Mouse (Mus musculus) hindbrain, embryonic 13.5 days (tissue): ENCODE measurements around the gene Tm6sf2. TPM values are rescaled to one million over a fixed set of nuclear protein-coding genes. Genes with fewer than 3 reads are reported as not detected.
A peak's percentile ranks its signal among the peaks of the same experiment; 100 is the strongest.
"Not testable (repeated sequence)": the region's sequence is repeated elsewhere in the genome, so short reads cannot be mapped to it uniquely, and the experiment has no call there.

ENCODE experiments used
- ATAC-seq: fragments of 200-750 bp; cut with Nextera tagmentation; 2 replicates; pipeline ENCODE4 v1.8.0; 2017; ENCODE audit warnings: moderate TSS enrichment; ENCODE audit not compliant: low FRiP score
- H3K27ac ChIP-seq: fragments of 300-500 bp; sonication (generic); 2 replicates; pipeline ENCODE4 v1.5.1; 2015; ENCODE audit warnings: inconsistent platforms, mild to moderate bottlenecking, moderate library complexity
- H3K27me3 ChIP-seq: fragments of 300-500 bp; sonication (generic); 2 replicates; pipeline ENCODE4 v1.6.1; 2015; ENCODE audit warnings: mild to moderate bottlenecking, inconsistent platforms
- H3K36me3 ChIP-seq: fragments of 300-500 bp; sonication (generic); 2 replicates; pipeline ENCODE4 v1.6.1; 2015; ENCODE audit warnings: mild to moderate bottlenecking, inconsistent platforms
- H3K4me1 ChIP-seq: fragments of 300-500 bp; sonication (generic); replicated peaks from 2 replicates; pipeline ENCODE4 v1.6.1; 2015; ENCODE audit warnings: inconsistent platforms
- H3K4me2 ChIP-seq: fragments of 300-500 bp; sonication (generic); 2 replicates; pipeline ENCODE4 v1.6.1; 2015; ENCODE audit warnings: inconsistent platforms, mild to moderate bottlenecking, moderate library complexity
- H3K4me3 ChIP-seq: fragments of 300-500 bp; sonication (generic); 2 replicates; pipeline ENCODE4 v1.5.1; 2015; ENCODE audit warnings: mild to moderate bottlenecking, inconsistent platforms
- H3K9ac ChIP-seq: fragments of 300-500 bp; sonication (generic); 2 replicates; pipeline ENCODE4 v1.6.1; 2015; ENCODE audit warnings: mild to moderate bottlenecking, inconsistent platforms
- H3K9me3 ChIP-seq: fragments of 300-500 bp; sonication (generic); 2 replicates; pipeline ENCODE4 v1.6.1; 2016; ENCODE audit warnings: inconsistent platforms
- WGBS: fragments of 180-500 bp; shearing (Covaris S2); methylation state at CpG from one replicate; pipeline ENCODE4 v1.1.7; 2015; 5-methylcytosine and 5-hydroxymethylcytosine counted together
- polyA plus RNA-seq: library from polyadenylated mRNA; unstranded; fragments of >200 nt; fragmentation: Nextera tagmentation; extraction: Ambion mirVana; gene quantifications from 2 replicates; pipeline ENCODE4 v1.2.1, GENCODE M21; 2015

Gene Tm6sf2
- polyA plus RNA-seq, result 1.9 TPM in 2 replicates

GRCm38 (mm10) chr8:70072441-70073069, at the start of gene Tm6sf2:
TSS of gene Tm6sf2 (plus strand) at chr8:70072924.
- no peak within 1 kb of the TSS for H3K4me3 ChIP-seq
- WGBS, result 18% methylated on average over 20 of the region's 27 CpGs
- H3K36me3 ChIP-seq, result peaks cover 52% of the 10 kb centered on the region
- H3K9ac ChIP-seq, result 0 out of 2 replicates have a peak within 1 kb of the TSS, but pooled peaks have one; percentile 2
- peaks cover 11% of the 10 kb centered on the region; the same call in 1 of the 2 replicates for H3K27me3 ChIP-seq
- H3K4me2 ChIP-seq, result 0 out of 2 replicates have a peak within 1 kb of the TSS, but pooled peaks have one; percentile 17
- H3K9me3 ChIP-seq, result no peaks in the 10 kb centered on the region
- H3K27ac ChIP-seq, result no peak within 1 kb of the TSS
- peak; percentile 69 for ATAC-seq
- no peaks in the 10 kb centered on the region for H3K4me1 ChIP-seq

GRCm38 (mm10) chr8:70023596-70023995, 49.1 kb upstream of the Tm6sf2 start:
- 73% methylated on average over 8 of the region's 8 CpGs for WGBS
- ATAC-seq, result no peak

GRCm38 (mm10) chr8:70026151-70026550, 46.6 kb upstream of the Tm6sf2 start:
- no peak for ATAC-seq
- H3K27me3 ChIP-seq, result no peaks in the 10 kb centered on the region
- WGBS, result 95% methylated on average over 2 of the region's 2 CpGs
- H3K4me3 ChIP-seq, result no peak overlapping the region
- no peaks in the 10 kb centered on the region for H3K4me1 ChIP-seq
- H3K27ac ChIP-seq, result no peak overlapping the region
- no peaks in the 10 kb centered on the region for H3K9me3 ChIP-seq
- H3K36me3 ChIP-seq, result peaks cover 100% of the 10 kb centered on the region
- no peak overlapping the region for H3K9ac ChIP-seq
- no peak overlapping the region for H3K4me2 ChIP-seq

More at GRCm38 (mm10) chr8:70023596-70023995, 49.1 kb upstream of the Tm6sf2 start:
- H3K9ac ChIP-seq, result no peak overlapping the region
- no peak overlapping the region for H3K4me2 ChIP-seq
- no peak overlapping the region for H3K4me3 ChIP-seq
- H3K9me3 ChIP-seq, result no peaks in the 10 kb centered on the region
- no peaks in the 10 kb centered on the region for H3K4me1 ChIP-seq
- no peaks in the 10 kb centered on the region for H3K27me3 ChIP-seq
- peaks cover 100% of the 10 kb centered on the region for H3K36me3 ChIP-seq
- no peak overlapping the region for H3K27ac ChIP-seq

- H3K27me3 ChIP-seq, result no peaks in the 10 kb centered on the region
- WGBS, result 95% methylated on average over 1 of the region's 1 CpGs
- H3K4me2 ChIP-seq, result no peak overlapping the region
- H3K9me3 ChIP-seq, result no peaks in the 10 kb centered on the region
- ATAC-seq, result no peak
- no peak overlapping the region for H3K9ac ChIP-seq
- no peaks in the 10 kb centered on the region for H3K4me1 ChIP-seq
- no peak overlapping the region for H3K27ac ChIP-seq
- peaks cover 73% of the 10 kb centered on the region for H3K36me3 ChIP-seq
- H3K4me3 ChIP-seq, result no peak overlapping the region
Measured at GRCm38 (mm10) chr8:70030255-70030654, 42.5 kb upstream of the Tm6sf2 start.

GRCm38 (mm10) chr8:70037994-70038393, 34.7 kb upstream of the Tm6sf2 start:
- 100% methylated on average over 1 of the region's 1 CpGs for WGBS
- H3K4me3 ChIP-seq, result no peak overlapping the region
- H3K9me3 ChIP-seq, result no peaks in the 10 kb centered on the region
- no peaks in the 10 kb centered on the region for H3K27me3 ChIP-seq
- no peak overlapping the region for H3K4me2 ChIP-seq
- H3K9ac ChIP-seq, result no peak overlapping the region
- H3K36me3 ChIP-seq, result peaks cover 11% of the 10 kb centered on the region
- H3K27ac ChIP-seq, result no peak overlapping the region
- no peak for ATAC-seq
- H3K4me1 ChIP-seq, result peaks cover 29% of the 10 kb centered on the region

GRCm38 (mm10) chr8:70041885-70042546, 30.7 kb upstream of the Tm6sf2 start:
- peak overlapping the region; percentile 97 for H3K4me3 ChIP-seq
- no peaks in the 10 kb centered on the region for H3K9me3 ChIP-seq
- H3K27me3 ChIP-seq, result no peaks in the 10 kb centered on the region
- peak overlapping the region; percentile 99 for H3K9ac ChIP-seq
- peak; percentile 60 for ATAC-seq
- H3K27ac ChIP-seq, result peak overlapping the region; percentile 85
- H3K4me1 ChIP-seq, result peaks cover 45% of the 10 kb centered on the region
- peak overlapping the region; percentile 93 for H3K4me2 ChIP-seq
- 1% methylated on average over 47 of the region's 47 CpGs for WGBS
- H3K36me3 ChIP-seq, result peaks cover 3% of the 10 kb centered on the region

- Histone ChIP-seq H3K27ac (peak within 1 kb of the TSS; percentile 85), H3K27me3 (no peaks in the 10 kb centered on the region), H3K9me3 (no peaks in the 10 kb centered on the region), H3K36me3 (no peaks in the 10 kb centered on the region), H3K4me2 (peak within 1 kb of the TSS; percentile 93), H3K4me3 (peak within 1 kb of the TSS; percentile 97), H3K9ac (peak within 1 kb of the TSS; percentile 99), H3K4me1 (peaks cover 45% of the 10 kb centered on the region)
- WGBS, result under 1% methylated on average over 65 of the region's 65 CpGs
- peak; percentile 98 for ATAC-seq
Measured at GRCm38 (mm10) chr8:70042583-70043455, 29.9 kb upstream of the Tm6sf2 start, which contains the start of the genes Mau2 and Sugp1. TSS of gene Mau2 (minus strand) at chr8:70042734. TSS of gene Sugp1 (plus strand) at chr8:70042813.

- peak overlapping the region; percentile 99 for H3K9ac ChIP-seq
Measured at GRCm38 (mm10) chr8:70043996-70044395, 28.7 kb upstream of the Tm6sf2 start.

GRCm38 (mm10) chr8:70049662-70050061, 23.1 kb upstream of the Tm6sf2 start:
- Histone ChIP-seq H3K27ac (no peak overlapping the region), H3K4me1 (peaks cover under 1% of the 10 kb centered on the region; the same call in 1 of the 2 replicates), H3K36me3 (peaks cover 61% of the 10 kb centered on the region), H3K4me3 (no peak overlapping the region), H3K27me3 (no peaks in the 10 kb centered on the region), H3K9me3 (no peaks in the 10 kb centered on the region), H3K4me2 (no peak overlapping the region), H3K9ac (no peak overlapping the region)
- ATAC-seq, result no peak

More at GRCm38 (mm10) chr8:70043996-70044395, 28.7 kb upstream of the Tm6sf2 start:
- ATAC-seq, result no peak
- H3K4me1 ChIP-seq, result peaks cover 45% of the 10 kb centered on the region
- no peaks in the 10 kb centered on the region for H3K27me3 ChIP-seq
- peaks cover 11% of the 10 kb centered on the region for H3K36me3 ChIP-seq
- peak overlapping the region; percentile 93 for H3K4me2 ChIP-seq
- no peaks in the 10 kb centered on the region for H3K9me3 ChIP-seq
- no peak overlapping the region for H3K27ac ChIP-seq
- peak overlapping the region; percentile 97 for H3K4me3 ChIP-seq
- WGBS, result 87% methylated on average over 5 of the region's 5 CpGs

- not testable (repeated sequence) for H3K9ac ChIP-seq, H3K27ac ChIP-seq, H3K4me3 ChIP-seq, H3K9me3 ChIP-seq, H3K4me1 ChIP-seq, H3K27me3 ChIP-seq, H3K4me2 ChIP-seq, ATAC-seq
- peaks cover 69% of the 10 kb centered on the region for H3K36me3 ChIP-seq
- WGBS, result 97% methylated on average over 5 of the region's 5 CpGs
Measured at GRCm38 (mm10) chr8:70050434-70050833, 22.3 kb upstream of the Tm6sf2 start.

- Histone ChIP-seq H3K27me3 (no peaks in the 10 kb centered on the region), H3K9ac (no peak overlapping the region), H3K36me3 (peaks cover 93% of the 10 kb centered on the region), H3K4me2 (no peak overlapping the region), H3K4me1 (no peaks in the 10 kb centered on the region), H3K9me3 (no peaks in the 10 kb centered on the region), H3K4me3 (no peak overlapping the region), H3K27ac (no peak overlapping the region)
- ATAC-seq, result no peak
- WGBS, result 97% methylated on average over 1 of the region's 1 CpGs
Measured at GRCm38 (mm10) chr8:70057721-70058120, 15.0 kb upstream of the Tm6sf2 start.
